Mouse (Mus musculus): ENCODE results near the gene Usp53.

Gene Usp53

DNA sequence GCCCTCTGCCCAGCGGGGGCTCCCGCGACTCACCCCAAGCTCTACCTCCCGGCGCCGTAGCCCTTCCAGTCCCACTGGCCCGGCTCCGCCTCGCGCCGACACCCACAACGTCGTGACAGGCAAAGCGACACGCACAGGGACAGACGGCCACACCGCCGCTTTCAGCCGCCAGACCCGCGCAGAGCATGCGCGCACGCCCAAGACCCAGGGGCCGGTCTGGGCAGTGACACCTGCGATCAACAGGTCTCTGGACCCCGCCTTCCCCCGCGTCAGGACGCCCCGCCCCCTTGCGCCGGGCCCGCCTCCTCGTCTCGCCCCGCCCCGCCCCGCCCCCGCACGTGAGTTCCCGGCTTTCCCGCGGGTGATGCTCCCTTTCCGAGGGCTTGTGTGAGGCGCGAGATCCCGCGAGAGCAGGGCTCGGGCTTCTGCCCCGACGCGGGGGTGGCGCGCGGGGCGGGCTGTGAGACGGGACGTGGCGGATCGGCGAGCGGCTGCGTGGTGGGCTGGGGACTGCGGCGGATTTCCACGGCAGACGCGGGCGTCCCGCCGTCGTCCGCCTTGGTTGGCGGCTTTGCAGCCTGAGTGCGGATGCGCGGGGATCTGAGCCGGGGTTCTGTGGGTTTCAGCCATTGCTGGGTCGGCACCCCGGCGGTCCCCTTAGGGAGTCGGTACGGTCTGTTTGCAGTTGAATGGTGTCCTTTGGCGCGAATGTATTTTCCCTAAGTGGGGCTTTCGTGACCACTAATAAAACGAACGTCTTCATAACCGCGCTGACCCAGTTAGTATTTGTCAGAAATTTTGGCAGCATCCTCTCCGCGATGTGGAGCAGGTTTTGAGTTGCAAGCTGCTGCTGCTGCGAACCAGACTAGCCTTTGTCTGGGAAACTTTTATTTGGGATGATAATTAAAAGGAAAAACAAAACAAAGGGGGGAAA, at the start of gene Usp53:
Gene Usp53, minus strand, starts transcription at position 262 of the 934 bp plus-strand sequence.
- peak; percentile 94 for DNase-seq (ENCODE audit: low spot score in 2 of 2)

DNA sequence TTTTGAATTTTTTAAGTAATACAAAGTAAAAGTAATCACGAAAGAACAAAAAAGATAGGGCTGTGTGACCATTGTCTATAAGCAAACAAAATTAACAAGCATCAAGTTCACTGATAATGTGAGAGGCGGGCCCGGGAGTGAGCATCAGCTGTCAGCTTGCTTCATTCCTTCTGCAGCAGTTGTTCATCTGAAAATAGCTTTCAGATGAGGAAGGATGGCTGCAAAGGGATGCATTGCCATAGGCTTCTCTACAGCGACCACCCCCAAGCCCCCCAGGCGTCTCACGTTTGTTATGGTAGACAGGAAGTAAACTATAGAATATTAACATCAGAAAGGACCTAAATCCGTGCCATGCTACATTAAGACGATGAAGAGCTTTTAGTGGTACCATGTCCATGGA, 49.5 kb upstream of the Usp53 start:
- DNase-seq (ENCODE audit: low spot score in 2 of 2): no peak

DNA sequence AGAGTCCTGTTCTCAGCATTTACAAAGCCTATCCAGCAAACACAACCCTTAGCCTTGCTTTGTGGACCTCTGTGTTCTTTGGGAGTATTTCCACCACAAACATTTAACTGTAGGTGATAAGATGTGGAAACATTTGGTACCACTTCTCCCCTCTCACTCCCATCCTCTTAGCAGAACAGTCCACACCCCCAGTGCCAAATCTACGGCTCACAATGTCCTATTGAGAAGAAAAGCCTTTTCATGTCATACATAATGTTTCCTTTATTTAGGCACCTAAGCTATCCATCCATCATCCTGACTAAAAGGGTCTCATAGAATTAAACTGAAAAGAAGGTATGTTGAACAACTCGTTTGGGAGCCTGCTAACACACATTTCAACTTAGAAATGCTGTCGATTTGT, 41.3 kb upstream of the Usp53 start:
- DNase-seq (ENCODE audit: low spot score in 2 of 2): no peak

DNA sequence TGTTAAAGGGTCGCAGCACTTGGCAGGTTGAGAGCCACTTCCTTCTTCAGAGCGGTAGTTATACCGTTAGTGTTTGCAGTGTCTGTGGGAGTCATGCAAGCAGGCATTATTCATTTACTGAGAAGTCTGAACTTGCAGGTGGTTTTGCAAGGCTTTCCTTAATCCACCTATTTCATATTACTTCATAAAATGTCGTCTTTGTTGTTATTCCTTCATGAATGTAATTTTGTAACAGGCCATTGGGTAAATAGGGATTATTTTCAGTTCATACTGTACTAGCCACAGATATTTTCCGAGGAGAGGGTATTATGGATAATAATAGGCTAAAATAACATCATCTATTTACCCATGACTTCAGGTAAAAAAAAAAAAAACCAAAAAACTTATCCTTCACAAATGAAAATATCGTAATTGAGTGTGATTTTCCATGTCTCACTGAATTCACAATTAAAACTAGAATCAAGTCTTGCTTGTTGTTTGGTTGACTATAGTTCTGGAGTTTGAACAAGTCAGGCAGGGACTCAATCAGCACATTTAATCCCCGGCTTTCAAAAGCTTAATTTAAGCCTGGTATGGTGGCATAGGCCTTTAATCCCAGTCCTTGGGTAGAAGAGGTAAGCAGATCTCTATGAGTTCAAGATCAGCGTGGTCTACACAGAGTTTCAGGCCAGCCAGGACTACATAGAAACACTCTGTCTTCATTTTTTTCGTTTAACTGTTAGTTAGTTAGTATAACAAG, 40.4 kb upstream of the Usp53 start:
- no peak for DNase-seq (ENCODE audit: low spot score in 2 of 2)

DNA sequence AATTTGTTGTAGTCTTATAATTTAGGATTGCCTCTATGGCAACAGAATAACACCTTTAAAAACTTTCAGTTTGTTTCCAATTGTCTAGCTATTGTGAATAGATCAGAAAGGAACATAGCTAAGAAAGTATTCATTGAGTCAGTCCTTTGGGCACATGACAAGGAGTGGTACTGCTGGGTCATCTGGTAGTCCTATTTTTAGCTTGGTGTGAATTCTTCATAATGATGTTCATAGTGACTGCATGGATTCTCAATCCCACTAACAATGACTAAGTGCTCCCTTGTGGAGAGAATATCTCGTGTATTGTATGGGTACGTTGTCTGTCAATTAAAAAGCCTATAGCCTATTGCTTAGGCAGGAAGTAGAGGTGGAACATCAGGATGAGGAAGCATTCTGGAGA, 34.5 kb upstream of the Usp53 start:
- DNase-seq (ENCODE audit: low spot score in 2 of 2): no peak

DNA sequence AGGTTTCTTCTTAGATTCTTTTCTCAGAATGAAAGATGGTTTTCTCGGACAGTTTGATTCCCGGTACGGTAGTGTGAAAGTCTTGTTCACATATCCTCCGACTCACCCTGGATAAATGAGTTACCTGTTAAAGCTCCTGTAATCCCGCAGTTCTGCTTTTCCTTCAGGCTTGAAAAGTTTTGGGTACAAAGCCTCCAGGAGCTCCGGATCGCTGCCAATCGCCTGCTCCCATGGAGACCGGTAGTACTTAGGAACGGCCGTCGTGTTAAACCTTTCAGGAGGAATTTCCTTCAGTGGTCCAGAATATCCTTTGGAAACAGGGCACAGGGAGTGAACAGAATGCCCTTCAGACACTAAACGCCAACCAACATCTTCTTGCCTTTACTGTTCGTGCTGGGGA, 29.2 kb upstream of the Usp53 start:
- DNase-seq (ENCODE audit: low spot score in 2 of 2): no peak

DNA sequence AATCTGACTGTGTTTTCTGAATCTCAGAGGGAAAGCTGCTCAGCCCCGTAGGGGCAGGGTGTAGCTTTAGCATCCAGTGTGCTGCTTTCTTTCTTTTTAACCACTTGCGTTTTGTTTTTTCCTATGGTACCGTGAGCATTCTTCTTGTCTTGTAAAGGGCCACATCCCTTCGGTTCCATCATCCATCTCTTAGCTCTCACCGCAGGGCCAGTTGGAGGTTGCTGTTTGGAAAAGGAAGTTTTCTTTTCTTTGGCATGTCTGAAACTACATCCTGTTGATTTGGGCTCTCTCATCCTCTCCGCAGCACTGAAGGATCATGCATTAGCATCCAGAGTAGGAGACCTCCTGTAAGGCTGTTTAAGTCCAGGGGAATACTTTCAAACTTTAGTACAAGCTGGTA, 25.1 kb upstream of the Usp53 start:
- DNase-seq (ENCODE audit: low spot score in 2 of 2): no peak

DNA sequence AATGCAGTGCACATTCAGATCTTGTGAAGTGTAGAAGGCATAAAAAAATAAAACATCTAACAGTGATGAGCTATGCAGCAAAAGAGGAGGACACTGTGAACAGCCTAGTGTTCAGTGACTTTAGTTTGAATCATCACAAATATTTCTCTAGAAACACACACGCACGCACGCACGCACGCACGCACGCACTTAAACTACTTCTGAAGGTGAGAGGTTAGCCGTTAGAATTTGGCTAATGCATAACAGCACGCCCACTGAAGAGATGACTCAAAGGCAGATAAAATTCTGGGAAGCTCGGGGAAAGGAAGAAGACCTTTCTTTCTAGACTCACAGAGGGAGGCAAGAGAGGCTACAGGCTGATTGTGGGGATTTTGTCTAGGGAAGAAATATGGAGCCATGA, 23.1 kb upstream of the Usp53 start:
- no peak for DNase-seq (ENCODE audit: low spot score in 2 of 2)

DNA sequence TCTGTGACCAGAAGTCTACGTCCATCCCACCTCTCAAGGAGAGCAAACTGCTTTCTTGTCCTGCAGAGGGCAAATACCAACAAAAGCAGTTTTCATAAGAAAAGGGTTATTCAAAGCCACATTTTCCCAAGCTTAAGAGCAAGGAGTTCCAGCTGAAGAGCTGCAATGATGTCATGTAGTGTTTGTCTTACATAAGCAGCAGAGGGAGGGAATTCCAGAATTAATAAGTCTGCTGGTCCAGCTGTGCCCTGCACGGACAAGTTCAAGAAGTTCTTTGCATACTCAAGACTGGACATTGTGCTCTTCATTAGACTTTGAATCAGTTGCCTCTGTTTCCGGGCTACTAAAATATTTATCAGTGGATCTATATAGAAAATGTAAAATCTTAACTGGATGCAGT, 16.7 kb upstream of the Usp53 start:
- no peak for DNase-seq (ENCODE audit: low spot score in 2 of 2)

DNA sequence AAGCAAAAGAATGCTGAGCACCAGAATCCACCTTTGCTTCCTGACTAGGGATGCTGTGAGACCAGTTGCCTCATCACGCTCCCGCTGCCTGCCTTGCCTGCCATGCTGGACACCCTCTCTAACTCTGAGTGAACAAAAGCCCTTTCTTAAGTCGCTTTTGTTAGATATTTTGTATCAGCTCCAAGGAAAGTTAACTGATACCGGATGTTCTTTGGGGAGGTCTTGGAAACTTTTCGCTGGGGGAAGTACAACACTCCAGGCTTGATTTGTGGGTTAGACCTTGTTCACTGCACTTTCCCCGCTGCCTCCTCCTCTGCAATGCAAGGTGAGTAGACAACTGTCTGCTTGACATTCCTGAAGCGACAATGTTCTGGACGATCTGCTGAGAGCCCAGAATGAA, 14.2 kb upstream of the Usp53 start:
- no peak for DNase-seq (ENCODE audit: low spot score in 2 of 2)

DNA sequence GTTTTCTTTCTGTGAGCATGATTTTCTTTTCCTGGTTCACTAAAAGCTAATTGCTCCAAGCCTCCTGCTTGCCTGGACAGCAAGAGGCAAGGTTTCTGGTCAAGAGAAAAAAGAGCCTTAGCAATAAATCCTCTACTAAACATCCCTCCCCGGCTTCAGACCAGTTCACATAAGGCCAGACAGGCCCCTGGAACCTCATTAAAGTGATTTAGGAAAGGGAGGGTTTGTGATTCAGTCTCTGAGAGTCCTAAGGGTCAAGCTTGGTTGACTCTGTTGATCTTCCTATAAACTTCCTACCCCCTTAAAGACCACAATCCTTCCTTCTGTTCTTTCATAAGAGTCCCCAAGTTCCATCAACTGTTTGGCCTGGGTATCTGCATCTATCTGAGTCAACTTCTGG, 12.7 kb upstream of the Usp53 start:
- no peak for DNase-seq (ENCODE audit: low spot score in 2 of 2)

DNA sequence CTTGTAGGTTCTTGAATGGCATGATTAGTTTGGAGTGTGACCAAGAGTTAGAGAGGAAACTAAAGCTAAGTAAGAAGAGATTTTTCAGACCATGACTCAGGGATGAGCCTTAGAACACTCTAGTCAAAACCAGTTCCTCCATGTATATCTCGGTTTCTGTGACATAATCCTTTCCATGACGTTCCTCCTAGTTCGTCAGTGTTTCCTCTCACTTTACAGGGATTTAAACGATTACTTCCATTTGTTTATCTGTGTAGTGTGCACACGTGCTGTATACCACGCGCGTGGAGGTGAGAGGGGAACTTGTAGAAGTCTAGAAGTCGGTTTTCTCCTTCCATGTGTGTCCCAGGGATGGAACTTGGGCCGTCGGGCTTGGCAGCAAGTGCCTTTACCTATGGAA, 2.6 kb upstream of the Usp53 start:
- no peak for DNase-seq (ENCODE audit: low spot score in 2 of 2)

DNA sequence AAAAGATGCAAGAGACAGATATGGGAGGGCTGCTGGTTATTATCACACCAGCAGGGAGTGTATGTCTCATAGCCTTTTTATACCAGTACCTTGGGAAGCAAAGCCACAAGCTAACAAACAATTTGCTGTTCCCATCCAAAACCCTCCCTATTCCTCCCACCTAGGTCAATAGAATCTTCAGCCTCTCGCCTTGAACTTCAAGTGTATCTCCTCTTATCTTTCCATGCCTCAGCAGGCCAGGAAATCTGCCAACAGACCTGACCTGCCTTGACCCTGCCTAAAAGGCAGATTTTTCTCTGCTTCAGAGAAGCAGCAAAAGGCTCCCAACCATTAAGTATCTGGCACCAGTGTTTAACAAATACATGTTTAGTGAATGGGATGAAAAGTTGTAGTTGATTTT, 2.1 kb upstream of the Usp53 start:
- DNase-seq (ENCODE audit: low spot score in 2 of 2): no peak

DNA sequence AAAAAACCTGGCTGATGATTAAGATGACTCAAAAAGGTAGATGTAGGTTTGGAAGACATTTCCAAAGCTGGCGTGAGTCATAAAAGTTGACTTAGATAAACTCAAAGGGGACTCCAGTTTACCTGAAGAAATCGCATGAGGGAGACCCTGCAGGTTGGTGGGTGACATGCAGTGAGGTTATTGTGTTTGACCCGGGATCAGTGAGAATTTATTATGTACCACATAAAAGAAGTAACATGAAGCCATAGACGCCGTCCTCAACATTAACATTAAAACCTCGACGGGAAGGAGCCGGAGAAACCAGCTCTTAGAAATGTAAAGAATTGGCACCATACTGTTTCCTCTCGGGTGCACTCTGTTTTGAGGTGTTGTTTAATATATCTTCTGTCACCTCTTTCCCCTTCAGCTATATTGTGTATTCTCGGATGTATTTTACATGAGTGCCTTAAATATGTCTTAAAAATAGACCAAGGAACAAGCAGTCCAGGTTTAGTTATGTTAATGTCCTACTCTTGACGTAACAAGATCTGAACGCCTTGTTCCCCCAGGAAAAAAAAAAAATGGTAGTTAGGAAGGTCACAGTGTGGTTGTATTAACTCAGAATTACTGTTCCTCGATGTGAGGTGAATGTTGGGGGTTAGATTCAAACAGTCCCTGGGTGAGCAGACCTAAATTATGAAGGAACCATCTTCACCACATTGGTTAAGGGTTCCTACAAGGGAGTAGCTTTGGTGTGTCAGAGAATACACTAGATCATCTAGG, 1.1 kb upstream of the Usp53 start:
- DNase-seq (ENCODE audit: low spot score in 2 of 2): no peak

DNA sequence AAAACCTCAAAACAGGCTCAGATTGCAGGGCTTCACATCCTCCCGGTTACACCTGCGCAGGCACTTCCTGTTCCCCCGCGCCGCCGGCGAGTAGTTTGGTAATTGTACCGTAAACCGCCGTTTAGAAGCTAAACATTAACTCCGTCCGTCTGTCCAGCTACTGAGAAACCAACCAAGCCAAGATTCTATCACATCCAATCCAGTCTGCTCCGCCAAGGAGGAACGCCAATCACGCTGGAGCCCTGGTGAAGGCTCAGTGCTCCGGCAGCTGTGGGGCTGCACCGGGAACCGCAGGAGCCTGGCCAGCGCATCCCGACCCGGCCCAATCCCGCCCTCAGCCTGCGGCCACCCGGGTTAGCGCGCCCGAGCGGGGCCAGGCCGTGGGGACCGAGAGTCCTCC, 461 bp downstream of the Usp53 start:
- no peak for DNase-seq (ENCODE audit: low spot score in 2 of 2)

DNA sequence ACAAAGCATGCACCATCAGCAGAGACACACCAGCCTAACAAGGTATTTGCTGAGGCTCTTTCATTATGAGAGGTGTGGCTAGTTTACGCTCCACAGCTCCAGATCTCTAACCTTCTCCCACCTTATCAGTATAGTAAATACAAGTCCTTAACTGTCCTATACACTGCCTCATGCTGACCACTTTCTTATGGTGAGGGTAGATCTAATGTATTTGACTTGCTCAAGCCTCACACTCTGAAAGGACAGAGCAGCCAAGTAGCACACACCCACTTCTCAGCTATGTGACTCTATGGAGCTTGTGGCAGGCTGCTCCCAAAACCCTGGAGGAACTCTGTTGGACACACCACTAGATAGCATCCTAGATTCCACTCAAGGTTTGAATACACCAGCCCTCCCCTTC, 8.3 kb downstream of the Usp53 start:
- DNase-seq (ENCODE audit: low spot score in 2 of 2): no peak

DNA sequence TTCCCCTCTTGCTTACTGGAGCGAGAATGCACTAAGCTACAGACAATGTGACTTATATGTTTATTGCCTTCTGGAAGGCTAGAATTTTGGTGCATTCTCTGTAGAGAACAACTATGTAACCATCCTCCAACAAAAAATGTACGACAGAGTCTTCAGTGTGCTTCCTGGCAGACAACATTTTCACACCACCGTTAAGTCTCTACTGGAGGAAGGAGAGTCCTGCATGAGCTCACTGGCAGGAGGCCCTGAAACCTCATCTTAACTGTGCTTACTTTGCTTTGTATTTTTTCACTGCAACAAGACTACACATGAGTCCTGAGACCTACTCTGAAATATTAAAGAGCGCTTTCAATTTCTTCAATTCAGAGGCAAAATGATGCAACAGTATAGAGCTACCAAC, 8.9 kb downstream of the Usp53 start:
- no peak for DNase-seq (ENCODE audit: low spot score in 2 of 2)

DNA sequence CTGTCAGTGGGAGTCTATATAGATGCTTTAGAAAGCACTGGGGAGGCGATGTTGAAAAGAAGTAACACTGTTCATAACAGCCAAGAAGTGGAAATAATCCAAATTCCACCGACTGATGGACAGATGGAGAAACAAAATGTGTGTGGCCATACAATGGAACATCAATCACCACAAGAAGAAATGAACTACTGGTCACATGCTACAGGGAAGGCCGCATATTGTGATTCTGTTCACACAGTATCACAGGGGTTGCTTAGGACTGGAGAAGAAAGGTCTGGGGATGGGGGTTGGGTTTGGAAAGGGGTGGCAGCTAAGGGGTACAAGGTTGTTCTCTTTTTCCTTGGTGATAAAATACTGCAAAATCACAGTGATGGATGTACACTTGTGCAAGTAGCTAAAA, 9.5 kb downstream of the Usp53 start:
- DNase-seq (ENCODE audit: low spot score in 2 of 2): no peak

DNA sequence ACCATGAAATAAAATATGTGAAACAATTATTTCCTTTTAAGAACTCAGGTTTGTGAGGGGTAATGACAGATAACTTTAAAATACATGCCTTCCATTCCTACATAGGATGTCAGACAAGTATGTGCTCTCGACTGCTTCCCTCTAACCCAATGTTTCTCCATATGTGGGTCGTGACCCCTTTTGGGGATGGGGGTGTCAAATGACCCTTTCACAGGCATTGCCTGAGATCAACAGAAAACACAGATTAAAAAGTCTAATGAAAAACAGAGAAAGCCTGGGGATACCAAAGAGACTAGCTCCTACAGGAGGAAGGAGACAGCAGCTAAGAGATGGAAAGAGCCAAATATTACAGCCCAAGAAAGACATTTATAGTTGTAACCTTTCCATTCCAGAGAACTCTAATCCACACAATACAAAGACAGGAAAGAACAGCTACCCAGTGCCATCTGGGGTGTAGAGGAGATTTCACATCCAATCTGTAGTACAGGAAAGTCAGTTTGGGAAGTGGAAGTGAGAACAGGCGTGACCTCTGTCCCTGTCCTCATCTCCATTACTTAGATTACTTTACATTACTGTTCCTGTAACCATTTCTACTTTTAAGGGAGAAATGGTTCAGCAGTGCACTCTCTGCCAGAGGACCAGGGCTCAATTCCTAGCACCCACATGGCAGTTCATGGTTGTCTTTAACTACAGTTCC, 12.0 kb downstream of the Usp53 start:
- DNase-seq (ENCODE audit: low spot score in 2 of 2): no peak

DNA sequence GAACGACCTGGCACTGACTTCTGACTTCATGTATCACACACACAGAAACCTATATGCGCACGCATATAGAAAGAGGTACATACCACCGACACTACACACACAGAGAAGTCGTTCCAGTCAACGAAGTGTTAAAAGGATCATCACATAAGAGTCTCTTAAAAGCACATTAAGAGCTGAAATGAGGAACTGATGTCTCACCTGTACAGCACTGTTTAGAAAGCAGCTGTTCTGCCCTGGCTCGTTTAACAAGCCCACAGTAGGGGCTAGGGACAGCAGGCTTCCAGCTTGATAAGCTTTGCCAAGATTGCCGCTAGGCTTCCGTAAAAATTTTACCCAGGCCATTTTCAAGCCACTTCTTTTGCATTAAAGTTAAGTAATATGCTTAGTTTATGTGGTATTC, 15.9 kb downstream of the Usp53 start:
- DNase-seq (ENCODE audit: low spot score in 2 of 2): no peak

DNA sequence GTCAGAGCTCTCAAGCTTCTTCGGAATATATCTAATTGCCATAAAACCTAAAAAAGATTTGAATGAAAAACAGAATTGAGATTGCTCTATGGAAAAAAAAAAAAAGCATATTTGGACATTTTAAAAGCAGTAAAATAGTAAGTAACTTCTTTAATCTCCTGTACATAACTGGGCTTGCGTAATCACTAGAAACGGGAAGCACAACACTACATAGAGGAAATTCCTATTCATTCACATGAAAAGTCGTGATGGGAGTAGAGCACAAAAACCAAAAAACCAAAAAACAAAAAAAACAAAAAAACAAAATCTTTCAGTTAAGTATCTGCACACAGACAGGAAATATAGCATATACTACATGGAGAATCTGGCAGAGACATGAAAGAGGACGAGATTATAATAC, 20.0 kb downstream of the Usp53 start:
- DNase-seq (ENCODE audit: low spot score in 2 of 2): no peak

DNA sequence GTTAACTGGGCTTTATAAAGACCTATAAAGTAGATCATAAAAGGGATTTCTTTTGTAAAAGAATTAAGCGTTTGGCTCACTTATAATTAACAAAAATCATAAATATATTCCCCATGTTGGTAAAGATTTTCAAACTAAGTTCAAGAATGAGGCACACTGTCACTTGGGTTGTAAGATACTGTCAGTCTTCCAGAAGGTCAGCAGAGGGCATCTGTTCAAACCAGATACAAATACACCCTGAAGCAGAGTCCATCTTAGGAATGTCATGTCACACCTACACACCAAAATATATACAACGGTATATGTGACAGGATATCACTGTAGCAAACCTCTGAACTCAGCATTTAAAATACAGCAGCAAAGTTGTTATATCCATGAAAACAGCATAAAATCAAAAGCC, 34.2 kb downstream of the Usp53 start:
- DNase-seq (ENCODE audit: low spot score in 2 of 2): no peak

All from heart, adult 9 months (tissue).